In the genomic region with DNA sequence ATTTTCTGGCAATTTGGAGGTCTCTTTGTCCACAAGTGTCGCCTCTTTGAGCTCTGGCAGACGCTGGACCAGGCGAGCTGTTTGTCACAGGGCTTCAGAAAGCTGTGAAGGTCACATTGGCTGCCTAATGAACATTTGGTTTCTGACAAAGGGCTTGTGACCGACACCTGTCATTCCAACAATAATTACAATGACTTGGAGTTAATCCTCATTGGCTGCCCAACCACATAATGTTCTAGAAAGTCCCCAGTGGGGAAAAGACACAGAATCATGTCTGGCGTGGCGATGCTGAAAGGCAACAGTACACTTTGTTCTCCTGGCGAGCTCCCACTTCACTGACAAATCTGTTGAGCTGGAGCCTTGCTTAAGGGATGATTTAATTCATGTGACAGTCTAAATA, we compare ENCODE assay signal across 10 mouse cellular contexts.
DNase-seq lines count a peak whose midpoint lies in the region; ATAC-seq and TF ChIP-seq lines count a peak whose summit lies in the region.
"Had no signal": no experiment of that assay in that cellular context is flagged by ENCODE, and none has a peak within 500 bp of the region (broad histone marks: within the 10 kb centered on the region; RNA-seq: fewer than 3 reads in every experiment).

No protein-coding gene starts in this region.

- H3K27me3 ChIP-seq in heart, embryonic 12.5 days (replicated peaks), result no peaks in the 10 kb centered on the region
- no peaks in the 10 kb centered on the region for H3K27me3 ChIP-seq in midbrain, embryonic 10.5 days (ENCODE audit: low read depth, poor library complexity, severe bottlenecking)
- H3K27me3 ChIP-seq in midbrain, embryonic 15.5 days (replicated peaks), result no peaks in the 10 kb centered on the region
- no peaks in the 10 kb centered on the region for H3K27me3 ChIP-seq in heart, embryonic 10.5 days (ENCODE audit: insufficient read depth, poor library complexity, severe bottlenecking)
- no peaks in the 10 kb centered on the region for H3K27me3 ChIP-seq in midbrain, embryonic 14.5 days (ENCODE audit: control insufficient read depth, insufficient read depth, low read length)
- H3K27me3 ChIP-seq in liver, postnatal 0 days (ENCODE audit: insufficient read depth, low read length), result no peaks in the 10 kb centered on the region

- ATAC-seq in heart, embryonic 12.5 days (ENCODE audit: insufficient number of reproducible peaks, low FRiP score), result no peak
- no peak for ATAC-seq in midbrain, embryonic 15.5 days (replicated peaks)
- ATAC-seq in midbrain, embryonic 14.5 days (ENCODE audit: low FRiP score, low TSS enrichment), result no peak
- no peak for ATAC-seq in liver, postnatal 0 days
- ATAC-seq: hindbrain, embryonic 16.5 days had no signal

- H3K9ac ChIP-seq in heart, embryonic 12.5 days, result no peak overlapping the region
- H3K9ac ChIP-seq in midbrain, embryonic 15.5 days, result no peak overlapping the region
- no peak overlapping the region for H3K9ac ChIP-seq in midbrain, embryonic 14.5 days (replicated peaks; ENCODE audit: low read length)
- no peak overlapping the region for H3K9ac ChIP-seq in liver, postnatal 0 days (replicated peaks)

- no peak overlapping the region for H3K27ac ChIP-seq in heart, embryonic 12.5 days (ENCODE audit: poor library complexity, severe bottlenecking)
- peak overlapping the region; percentile 42; the same call in 1 of the 2 replicates for H3K27ac ChIP-seq in midbrain, embryonic 10.5 days (replicated peaks)
- no peak overlapping the region for H3K27ac ChIP-seq in midbrain, embryonic 15.5 days
- H3K27ac ChIP-seq in heart, embryonic 10.5 days, result 0 out of 2 replicates have a peak overlapping the region, but pooled peaks have one; percentile 44
- H3K27ac ChIP-seq in midbrain, embryonic 14.5 days (replicated peaks; ENCODE audit: low read depth, low read length), result 0 out of 2 replicates have a peak overlapping the region, but pooled peaks have one; percentile 14
- no peak overlapping the region for H3K27ac ChIP-seq in liver, postnatal 0 days (ENCODE audit: low read depth)

- TF ChIP-seq CTCF in liver, postnatal 0 days (IDR thresholded peaks at IDR 0.05; ENCODE audit: low read depth), result no peak

- WGBS in heart, embryonic 12.5 days, result 47% methylated on average over 7 of the region's 7 CpGs
- WGBS in midbrain, embryonic 10.5 days, result 55% methylated on average over 7 of the region's 7 CpGs
- 19% methylated on average over 7 of the region's 7 CpGs for WGBS in midbrain, embryonic 15.5 days
- 52% methylated on average over 7 of the region's 7 CpGs for WGBS in heart, embryonic 10.5 days
- WGBS in midbrain, embryonic 14.5 days, result 18% methylated on average over 7 of the region's 7 CpGs
- WGBS in liver, postnatal 0 days (ENCODE audit: insufficient replicate concordance), result 76% methylated on average over 7 of the region's 7 CpGs

- no peaks in the 10 kb centered on the region for H3K36me3 ChIP-seq in heart, embryonic 12.5 days
- H3K36me3 ChIP-seq in midbrain, embryonic 10.5 days, result no peaks in the 10 kb centered on the region
- no peaks in the 10 kb centered on the region for H3K36me3 ChIP-seq in midbrain, embryonic 15.5 days (replicated peaks)
- no peaks in the 10 kb centered on the region for H3K36me3 ChIP-seq in heart, embryonic 10.5 days
- H3K36me3 ChIP-seq in midbrain, embryonic 14.5 days (ENCODE audit: control insufficient read depth, insufficient read depth, low read length), result no peaks in the 10 kb centered on the region
- H3K36me3 ChIP-seq in liver, postnatal 0 days (replicated peaks; ENCODE audit: insufficient read depth, low read length), result no peaks in the 10 kb centered on the region

- TF ChIP-seq EP300 in liver, postnatal 0 days (IDR thresholded peaks at IDR 0.05; ENCODE audit: low read depth), result no peak

- no peaks in the 10 kb centered on the region for H3K9me3 ChIP-seq in heart, embryonic 12.5 days (replicated peaks)
- H3K9me3 ChIP-seq in midbrain, embryonic 10.5 days (replicated peaks), result no peaks in the 10 kb centered on the region
- no peaks in the 10 kb centered on the region for H3K9me3 ChIP-seq in midbrain, embryonic 15.5 days
- no peaks in the 10 kb centered on the region for H3K9me3 ChIP-seq in heart, embryonic 10.5 days
- H3K9me3 ChIP-seq in midbrain, embryonic 14.5 days (ENCODE audit: control insufficient read depth, low read length), result no peaks in the 10 kb centered on the region
- H3K9me3 ChIP-seq in liver, postnatal 0 days (ENCODE audit: low read length), result no peaks in the 10 kb centered on the region

- no peak overlapping the region for H3K4me2 ChIP-seq in heart, embryonic 12.5 days
- no peak overlapping the region for H3K4me2 ChIP-seq in midbrain, embryonic 15.5 days
- no peak overlapping the region for H3K4me2 ChIP-seq in midbrain, embryonic 14.5 days (ENCODE audit: low read length)
- H3K4me2 ChIP-seq in liver, postnatal 0 days (ENCODE audit: low read depth, low read length), result no peak overlapping the region
- H3K4me2 ChIP-seq: liver, embryonic 11.5 days had no signal

- DNase-seq in heart, adult 11 months, result peak; percentile 97
- no peak for DNase-seq in midbrain, embryonic 10.5 days (ENCODE audit: low spot score)
- no peak for DNase-seq in heart, embryonic 10.5 days (ENCODE audit: low spot score)
- DNase-seq in midbrain, embryonic 14.5 days, result peak; percentile 37
- no peak for DNase-seq in ovary, adult 18-20 months (ENCODE audit: low spot score)
- no peak for DNase-seq in liver, postnatal 0 days

- 0 out of 2 replicates have a peak, but pooled peaks cover 9% of the 10 kb centered on the region for H3K4me1 ChIP-seq in heart, embryonic 12.5 days (replicated peaks)
- H3K4me1 ChIP-seq in midbrain, embryonic 10.5 days, result peaks cover 25% of the 10 kb centered on the region
- 0 out of 2 replicates have a peak, but pooled peaks cover 5% of the 10 kb centered on the region for H3K4me1 ChIP-seq in midbrain, embryonic 15.5 days
- H3K4me1 ChIP-seq in heart, embryonic 10.5 days, result peaks cover 22% of the 10 kb centered on the region
- H3K4me1 ChIP-seq in midbrain, embryonic 14.5 days (ENCODE audit: control insufficient read depth, insufficient read depth, low read length), result peaks cover 8% of the 10 kb centered on the region; the same call in 1 of the 2 replicates
- H3K4me1 ChIP-seq in liver, postnatal 0 days (ENCODE audit: insufficient read depth), result no peaks in the 10 kb centered on the region

- no peak overlapping the region for H3K4me3 ChIP-seq in heart, embryonic 12.5 days
- H3K4me3 ChIP-seq in midbrain, embryonic 10.5 days, result no peak overlapping the region
- no peak overlapping the region for H3K4me3 ChIP-seq in midbrain, embryonic 15.5 days
- H3K4me3 ChIP-seq in heart, embryonic 10.5 days, result no peak overlapping the region
- H3K4me3 ChIP-seq in midbrain, embryonic 14.5 days (replicated peaks; ENCODE audit: low read depth, low read length), result no peak overlapping the region
- H3K4me3 ChIP-seq in liver, postnatal 0 days (ENCODE audit: low read depth, low read length), result no peak overlapping the region

Comparison
In these comparisons a context has a peak if more than half of its experiments do, and no peak if none do; other contexts are left out.
1. DNase-seq: peak in heart, adult 11 months (single experiment) and midbrain, embryonic 14.5 days (single experiment); none in midbrain, embryonic 10.5 days (single experiment), heart, embryonic 10.5 days (single experiment), ovary, adult 18-20 months (single experiment) and liver, postnatal 0 days (single experiment).
2. H3K27ac ChIP-seq: peak in midbrain, embryonic 10.5 days (single experiment), heart, embryonic 10.5 days (single experiment) and midbrain, embryonic 14.5 days (single experiment); none in heart, embryonic 12.5 days (single experiment), midbrain, embryonic 15.5 days (single experiment) and liver, postnatal 0 days (single experiment).